Mouse (Mus musculus) cerebellum, adult 9-10 months (tissue): ENCODE data around the gene Pdia2.
"Not testable (repeated sequence)": the region's sequence is repeated elsewhere in the genome, so short reads cannot be mapped to it uniquely, and the experiment has no call there.

Experiments
- DNase-seq: peaks from one replicate; pipeline ENCODE4 v3.0.0; 2022

The Pdia2 gene

GRCm38 (mm10) chr17:26200831-26201705 is 2.2 kb upstream of the Pdia2 start:
- no peak for DNase-seq

GRCm38 (mm10) chr17:26192481-26193190 is 6.3 kb downstream of the Pdia2 start:
- no peak for DNase-seq

GRCm38 (mm10) chr17:26191486-26191885 is 7.4 kb downstream of the Pdia2 start:
- DNase-seq, result not testable (repeated sequence)

GRCm38 (mm10) chr17:26188091-26188805 is 10.6 kb downstream of the Pdia2 start:
- no peak for DNase-seq

GRCm38 (mm10) chr17:26187592-26187991 is 11.3 kb downstream of the Pdia2 start:
- peak; percentile 64 for DNase-seq

- DNase-seq, result no peak
Observed at GRCm38 (mm10) chr17:26181179-26181578, 17.7 kb downstream of the Pdia2 start.

- no peak for DNase-seq
Observed at GRCm38 (mm10) chr17:26178611-26179010, 20.3 kb downstream of the Pdia2 start.

GRCm38 (mm10) chr17:26175248-26175647 is 23.6 kb downstream of the Pdia2 start:
- not testable (repeated sequence) for DNase-seq

- no peak for DNase-seq
Observed at GRCm38 (mm10) chr17:26168039-26168438, 30.8 kb downstream of the Pdia2 start.

- DNase-seq, result no peak
Observed at GRCm38 (mm10) chr17:26162736-26163135, 36.2 kb downstream of the Pdia2 start.

GRCm38 (mm10) chr17:26151886-26152630 is 46.8 kb downstream of the Pdia2 start:
- no peak for DNase-seq

- DNase-seq, result no peak
Observed at GRCm38 (mm10) chr17:26149056-26149455, 49.8 kb downstream of the Pdia2 start.
